Mouse (Mus musculus) brown adipose tissue, adult 24 weeks (tissue): ENCODE results near the gene Pde4c. TPM values are rescaled to one million over a fixed set of nuclear protein-coding genes. Genes with fewer than 3 reads are reported as not detected.

Experiments
- polyA plus RNA-seq: library from polyadenylated mRNA; stranded (reverse); fragments of >200 nt; gene quantifications from 2 replicates; pipeline ENCODE4 v1.2.4, GENCODE M21; 2012; ENCODE audit not compliant: missing spikeins, insufficient read depth, insufficient read length

Gene Pde4c
- polyA plus RNA-seq, 1 experiment, result 0.36 TPM

Other genes with a start within 250 kb of the Pde4c start
- gene Klhl26, start 246.8 kb upstream of the Pde4c start, polyA plus RNA-seq, result 9.3 and 9.5 TPM in 2 replicates
- not detected in 2 replicates for gene Tmem59l, start 236.4 kb upstream of the Pde4c start, polyA plus RNA-seq
- 1.3 TPM in 1 of 2 replicates, not detected in the other for gene Crlf1, start 230.6 kb upstream of the Pde4c start, polyA plus RNA-seq
- 191 and 207 TPM in 2 replicates for gene Rex1bd, start 217.0 kb upstream of the Pde4c start, polyA plus RNA-seq
- gene Uba52, start 212.9 kb upstream of the Pde4c start, polyA plus RNA-seq, result 977 and 1,552 TPM in 2 replicates
- 90.9 and 113 TPM in 2 replicates for gene Fkbp8, start 196.0 kb upstream of the Pde4c start, polyA plus RNA-seq
- 106 and 116 TPM in 2 replicates for gene Kxd1, start 195.8 kb upstream of the Pde4c start, polyA plus RNA-seq
- gene Ell, start 184.3 kb upstream of the Pde4c start, polyA plus RNA-seq, result 7.3 and 9.1 TPM in 2 replicates
- gene Isyna1, start 129.3 kb upstream of the Pde4c start, polyA plus RNA-seq, result 7.7 and 17.4 TPM in 2 replicates
- gene Ssbp4, start 114.8 kb upstream of the Pde4c start, polyA plus RNA-seq, result 29.6 and 45.0 TPM in 2 replicates
- 2.0 TPM in 2 replicates for gene Lrrc25, start 107.6 kb upstream of the Pde4c start, polyA plus RNA-seq
- gene Gdf15, start 91.3 kb upstream of the Pde4c start, polyA plus RNA-seq, result 1.7 TPM in 2 replicates
- 31.0 and 37.7 TPM in 2 replicates for gene Pgpep1, start 63.3 kb upstream of the Pde4c start, polyA plus RNA-seq
- gene Lsm4, start 50.5 kb upstream of the Pde4c start, polyA plus RNA-seq, result 89.4 and 121 TPM in 2 replicates
- 106 and 111 TPM in 2 replicates for gene Jund, start 24.8 kb upstream of the Pde4c start, polyA plus RNA-seq
- not detected in 2 replicates for gene Iqcn, start 20.3 kb upstream of the Pde4c start, polyA plus RNA-seq
- gene Gm3336, start 5.2 kb upstream of the Pde4c start, polyA plus RNA-seq, result not detected in 2 replicates
- gene Rab3a, start 31.0 kb downstream of the Pde4c start, polyA plus RNA-seq, result 18.1 and 21.3 TPM in 2 replicates
- gene Mpv17l2, start 37.2 kb downstream of the Pde4c start, polyA plus RNA-seq, result 74.5 and 79.8 TPM in 2 replicates
- gene Pik3r2, start 53.0 kb downstream of the Pde4c start, polyA plus RNA-seq, result 9.8 and 11.3 TPM in 2 replicates
- 2.5 and 2.9 TPM in 2 replicates for gene Mast3, start 81.3 kb downstream of the Pde4c start, polyA plus RNA-seq
- gene Il12rb1, start 84.7 kb downstream of the Pde4c start, polyA plus RNA-seq, result not detected in 2 replicates
- gene Arrdc2, start 116.0 kb downstream of the Pde4c start, polyA plus RNA-seq, result 1.3 and 5.0 TPM in 2 replicates
- gene Kcnn1, start 139.5 kb downstream of the Pde4c start, polyA plus RNA-seq, result 5.8 and 6.0 TPM in 2 replicates
- 54.5 and 60.6 TPM in 2 replicates for gene Ccdc124, start 150.2 kb downstream of the Pde4c start, polyA plus RNA-seq
- not detected in 2 replicates for gene Slc5a5, start 169.0 kb downstream of the Pde4c start, polyA plus RNA-seq
- 822 and 1,180 TPM in 2 replicates for gene Rpl18a, start 173.7 kb downstream of the Pde4c start, polyA plus RNA-seq
- 3.0 and 3.4 TPM in 2 replicates for gene Map1s, start 182.2 kb downstream of the Pde4c start, polyA plus RNA-seq